Mouse (Mus musculus) cortical plate, adult 2 months (tissue): ENCODE measurements around the gene Teddm1a.

Source experiments
- CTCF ChIP-seq: fragments of 200-500 bp; IDR thresholded peaks from 2 replicates; pipeline ENCODE4 v1.5.1; 2011; ENCODE audit warnings: mild to moderate bottlenecking, control low read depth, low read length; ENCODE audit not compliant: insufficient read depth; ENCODE audit errors: extremely low read depth
- POLR2A ChIP-seq: fragments of 200-500 bp; IDR thresholded peaks from 2 replicates; pipeline ENCODE4 v1.6.1; 2011; ENCODE audit warnings: mild to moderate bottlenecking, low read length, control low read depth; ENCODE audit not compliant: insufficient read depth; ENCODE audit errors: extremely low read depth

- TF ChIP-seq CTCF: no peak
- TF ChIP-seq POLR2A: no peak
Observed at GRCm38 (mm10) chr1:153940986-153941385, 49.4 kb downstream of the Teddm1a start.
